Mouse (Mus musculus) ES-CJ7 (cell line): ENCODE measurements at regions not wholly inside any gene's neighbourhood (a gene's known extent, or its start where the extent isn't known, plus 50 kb on each side); places are given as distances from the start of the nearest gene placed in this dataset.
A peak's percentile ranks its signal among the peaks of the same experiment; 100 is the strongest.

ENCODE experiments used
- DNase-seq: peaks from one replicate; pipeline ENCODE4 v3.0.0; 2011; ENCODE audit warnings: low read depth, low spot score

- DNase-seq = peak; percentile 77
Observed at GRCm38 (mm10) chr7:71412079-71412478, 60.8 kb upstream of the Gm10295 start.

- DNase-seq = peak; percentile 2
Observed at GRCm38 (mm10) chr7:71411293-71412011, 60.2 kb upstream of the Gm10295 start.

- DNase-seq = no peak
Observed at GRCm38 (mm10) chr7:71409903-71410302, 58.6 kb upstream of the Gm10295 start.

- no peak for DNase-seq
Observed at GRCm38 (mm10) chr7:71409061-71409460, 57.8 kb upstream of the Gm10295 start.

GRCm38 (mm10) chr7:71406283-71406682 is 55.0 kb upstream of the Gm10295 start:
- no peak for DNase-seq
